Mouse (Mus musculus): ENCODE data around the gene Dnah2. TPM values are rescaled to one million over a fixed set of nuclear protein-coding genes. Genes with fewer than 3 reads are reported as not detected.

Gene Dnah2
- polyA plus RNA-seq, 1 experiment from 2014 or later = 2.4 TPM

DNA sequence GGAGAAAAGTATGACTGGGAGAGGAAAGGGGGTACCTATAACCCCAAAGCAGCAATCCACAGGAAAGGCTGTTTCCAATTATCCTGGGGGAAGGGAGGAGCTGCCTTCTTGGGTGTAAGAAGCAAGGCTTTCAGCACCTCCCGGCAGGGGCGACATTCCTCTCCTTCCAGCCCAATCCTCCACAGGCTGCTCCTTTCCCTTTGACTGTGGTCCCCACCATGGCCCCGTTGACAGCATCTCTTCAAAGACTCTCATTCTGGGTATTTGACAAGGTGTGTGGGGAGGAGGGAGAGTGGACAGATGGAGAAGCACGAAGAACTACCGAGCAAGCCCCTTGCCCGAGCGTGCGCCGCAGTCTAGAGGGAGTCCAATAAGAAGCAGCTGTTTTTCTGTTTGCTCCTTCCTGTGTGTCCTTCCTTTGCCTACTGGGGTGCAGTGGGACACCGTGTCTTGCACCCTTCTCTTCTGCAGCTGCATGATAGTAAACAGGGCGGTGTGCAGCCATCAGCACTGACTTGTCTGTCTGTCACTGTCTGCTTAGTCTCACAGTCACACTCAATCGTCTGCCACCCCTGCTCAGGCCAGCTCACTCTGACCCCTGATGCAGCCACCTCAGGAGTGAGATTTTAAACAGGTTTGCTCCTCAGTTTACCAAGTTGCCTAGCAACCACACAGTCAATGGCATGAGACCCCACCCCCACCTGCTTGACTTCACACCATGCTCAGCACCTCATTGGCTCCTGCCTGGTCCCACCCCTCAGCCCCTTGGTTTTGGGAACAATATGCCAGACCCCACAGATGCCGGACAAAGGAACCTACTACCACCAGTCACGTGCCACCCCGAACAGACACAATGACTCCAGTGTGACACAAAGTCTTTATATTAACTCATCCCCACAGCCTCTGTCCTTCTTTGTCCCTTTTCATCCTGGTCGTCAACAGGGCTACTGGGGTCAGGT, 12.3 kb upstream of the Dnah2 start:
- 11% methylated on average over 16 of the region's 16 CpGs for WGBS
- Histone ChIP-seq H3K9ac (peak overlapping the region; percentile 91; the same call in 1 of the 2 replicates), H3K36me3 (peaks cover 31% of the 10 kb centered on the region), H3K4me3 (peak overlapping the region; percentile 81), H3K9me3 (no peaks in the 10 kb centered on the region), H3K4me2 (replicated peaks) (peak overlapping the region; percentile 82), H3K4me1 (peaks cover 59% of the 10 kb centered on the region), H3K27ac (peak overlapping the region; percentile 94), H3K27me3 (no peaks in the 10 kb centered on the region)
- ATAC-seq (ENCODE audit: insufficient number of reproducible peaks, insufficient read depth, low FRiP score, low TSS enrichment) = peak; percentile 50

- Histone ChIP-seq H3K9ac (peak within 1 kb of the TSS; percentile 91), H3K27me3 (no peaks in the 10 kb centered on the region), H3K4me2 (replicated peaks) (peak within 1 kb of the TSS; percentile 82), H3K36me3 (peaks cover 37% of the 10 kb centered on the region), H3K9me3 (no peaks in the 10 kb centered on the region), H3K4me3 (peak within 1 kb of the TSS; percentile 81), H3K4me1 (peaks cover 59% of the 10 kb centered on the region), H3K27ac (peak within 1 kb of the TSS; percentile 94)
- ATAC-seq (ENCODE audit: insufficient number of reproducible peaks, insufficient read depth, low FRiP score, low TSS enrichment) = peak; percentile 59
- WGBS = 1% methylated on average over 57 of the region's 59 CpGs
These were observed 11.2 kb upstream of the Dnah2 start, which contains the start of gene Efnb3 for GRCm38 (mm10) chr11:69559851-69560765. Gene Efnb3 (minus strand): TSS chr11:69560205.

GRCm38 (mm10) chr11:69559183-69559582, 10.3 kb upstream of the Dnah2 start:
- H3K9me3 ChIP-seq = no peaks in the 10 kb centered on the region
- H3K36me3 ChIP-seq = peaks cover 41% of the 10 kb centered on the region
- H3K27ac ChIP-seq = peak overlapping the region; percentile 94; the same call in 1 of the 2 replicates
- peaks cover 60% of the 10 kb centered on the region for H3K4me1 ChIP-seq
- 11% methylated on average over 5 of the region's 5 CpGs for WGBS
- H3K9ac ChIP-seq = peak overlapping the region; percentile 91
- no peaks in the 10 kb centered on the region for H3K27me3 ChIP-seq
- peak overlapping the region; percentile 81 for H3K4me3 ChIP-seq
- ATAC-seq (ENCODE audit: insufficient number of reproducible peaks, insufficient read depth, low FRiP score, low TSS enrichment) = no peak
- H3K4me2 ChIP-seq (replicated peaks) = peak overlapping the region; percentile 82

GRCm38 (mm10) chr11:69558756-69559155, 9.8 kb upstream of the Dnah2 start:
- WGBS = 30% methylated on average over 6 of the region's 6 CpGs
- no peaks in the 10 kb centered on the region for H3K9me3 ChIP-seq
- peak overlapping the region; percentile 82 for H3K4me2 ChIP-seq (replicated peaks)
- H3K4me1 ChIP-seq = peaks cover 58% of the 10 kb centered on the region
- H3K36me3 ChIP-seq = peaks cover 42% of the 10 kb centered on the region
- H3K4me3 ChIP-seq = peak overlapping the region; percentile 81
- peak overlapping the region; percentile 91 for H3K9ac ChIP-seq
- H3K27me3 ChIP-seq = no peaks in the 10 kb centered on the region
- H3K27ac ChIP-seq = no peak overlapping the region
- no peak for ATAC-seq (ENCODE audit: insufficient number of reproducible peaks, insufficient read depth, low FRiP score, low TSS enrichment)

- Histone ChIP-seq H3K9ac (no peak overlapping the region), H3K27ac (no peak overlapping the region), H3K4me1 (peaks cover 61% of the 10 kb centered on the region), H3K4me2 (replicated peaks) (peak overlapping the region; percentile 82), H3K27me3 (no peaks in the 10 kb centered on the region), H3K36me3 (peaks cover 32% of the 10 kb centered on the region), H3K4me3 (peak overlapping the region; percentile 18), H3K9me3 (no peaks in the 10 kb centered on the region)
- no peak for ATAC-seq (ENCODE audit: insufficient number of reproducible peaks, insufficient read depth, low FRiP score, low TSS enrichment)
- 32% methylated on average over 14 of the region's 14 CpGs for WGBS
These were observed 8.6 kb upstream of the Dnah2 start for GRCm38 (mm10) chr11:69557381-69557958.

DNA sequence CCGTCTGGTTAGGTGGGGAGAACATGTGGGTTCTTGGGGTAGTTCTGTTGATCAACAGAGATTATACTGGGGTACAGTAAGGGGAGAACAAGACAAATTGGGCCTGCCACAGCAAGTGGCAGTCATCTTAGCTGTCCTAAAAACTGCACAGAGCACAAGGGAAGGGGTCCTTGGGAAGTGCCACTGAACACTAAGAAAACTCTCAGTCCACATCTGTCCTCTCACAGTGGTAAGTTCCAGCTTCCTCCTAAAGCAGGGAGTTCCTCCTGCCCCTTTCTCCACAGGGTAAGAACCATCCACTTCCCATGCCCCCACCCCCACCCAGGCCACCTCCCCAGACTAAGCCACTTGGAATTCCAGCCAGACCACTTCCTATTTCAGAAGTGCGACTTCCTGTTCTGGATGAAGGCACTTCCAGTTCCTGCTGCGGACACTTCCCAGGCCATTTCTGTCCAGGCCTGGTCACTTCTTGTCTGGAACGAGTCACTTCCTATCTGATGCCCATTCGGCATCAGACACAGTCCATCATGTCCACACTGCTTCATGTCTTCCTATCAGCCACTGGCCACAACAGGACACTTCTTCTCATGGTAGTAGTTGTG, 5.7 kb upstream of the Dnah2 start:
- no peak overlapping the region for H3K4me3 ChIP-seq
- no peak overlapping the region for H3K4me2 ChIP-seq (replicated peaks)
- no peak overlapping the region for H3K27ac ChIP-seq
- H3K4me1 ChIP-seq = peaks cover 41% of the 10 kb centered on the region
- no peak overlapping the region for H3K9ac ChIP-seq
- WGBS = 80% methylated on average over 5 of the region's 5 CpGs
- no peaks in the 10 kb centered on the region for H3K9me3 ChIP-seq
- no peak for ATAC-seq (ENCODE audit: insufficient number of reproducible peaks, insufficient read depth, low FRiP score, low TSS enrichment)
- peaks cover 24% of the 10 kb centered on the region for H3K36me3 ChIP-seq
- H3K27me3 ChIP-seq = 0 out of 2 replicates have a peak, but pooled peaks cover under 1% of the 10 kb centered on the region

- no peak for ATAC-seq (ENCODE audit: insufficient number of reproducible peaks, insufficient read depth, low FRiP score, low TSS enrichment)
- peaks cover 44% of the 10 kb centered on the region for H3K4me1 ChIP-seq
- no peaks in the 10 kb centered on the region for H3K9me3 ChIP-seq
- H3K4me3 ChIP-seq = no peak overlapping the region
- H3K27ac ChIP-seq = no peak overlapping the region; the same call in 1 of the 2 replicates
- peaks cover 10% of the 10 kb centered on the region for H3K27me3 ChIP-seq
- no peak overlapping the region for H3K9ac ChIP-seq
- peaks cover 24% of the 10 kb centered on the region for H3K36me3 ChIP-seq
- no peak overlapping the region; the same call in 1 of the 2 replicates for H3K4me2 ChIP-seq (replicated peaks)
- 4% methylated on average over 2 of the region's 2 CpGs for WGBS
These were observed 4.4 kb upstream of the Dnah2 start for GRCm38 (mm10) chr11:69553341-69553721.

DNA sequence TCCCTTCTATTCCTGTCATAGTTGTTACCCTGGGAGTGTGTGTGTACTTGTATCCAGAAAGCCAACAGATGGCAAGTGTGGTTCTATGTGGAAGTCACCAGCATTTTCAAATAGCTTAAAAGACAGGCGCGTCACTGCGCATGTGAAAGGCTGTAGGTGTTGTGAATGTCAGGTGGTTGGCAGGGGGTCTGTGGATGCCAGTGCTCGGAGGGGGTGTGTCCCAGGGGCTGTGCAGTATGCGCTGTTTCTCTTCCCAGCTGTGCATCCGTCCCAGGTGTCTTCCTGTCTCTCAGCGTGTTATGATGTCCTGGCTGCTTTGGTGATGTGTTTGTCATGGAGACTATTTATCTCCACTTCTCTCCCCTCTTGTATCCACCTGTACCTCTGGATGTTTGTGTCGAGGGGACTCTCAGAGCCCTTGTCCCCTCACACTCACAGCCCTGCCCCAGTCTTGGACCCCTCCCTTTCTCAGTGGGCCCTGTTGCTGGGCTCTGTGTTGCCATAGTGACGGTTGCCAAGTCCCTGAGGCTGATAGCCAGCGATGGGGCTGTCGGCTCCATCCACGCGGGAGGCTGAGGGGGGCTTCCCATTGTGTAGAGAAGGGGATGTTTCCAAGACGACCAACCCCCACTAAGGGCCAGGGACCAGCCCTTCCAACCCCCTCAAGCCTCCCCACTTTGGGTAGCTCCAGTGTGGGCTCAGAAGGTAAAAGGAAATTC, 3.9 kb upstream of the Dnah2 start:
- Histone ChIP-seq H3K27ac (no peak overlapping the region; the same call in 1 of the 2 replicates), H3K4me1 (peaks cover 40% of the 10 kb centered on the region), H3K4me2 (replicated peaks) (no peak overlapping the region; the same call in 1 of the 2 replicates), H3K9me3 (no peaks in the 10 kb centered on the region), H3K4me3 (no peak overlapping the region), H3K27me3 (peaks cover 10% of the 10 kb centered on the region), H3K9ac (no peak overlapping the region), H3K36me3 (peaks cover 24% of the 10 kb centered on the region)
- peak; percentile 38; the same call in 1 of the 2 replicates for ATAC-seq (ENCODE audit: insufficient number of reproducible peaks, insufficient read depth, low FRiP score, low TSS enrichment)
- 20% methylated on average over 14 of the region's 14 CpGs for WGBS

- peaks cover 35% of the 10 kb centered on the region for H3K4me1 ChIP-seq
- no peak for ATAC-seq (ENCODE audit: insufficient number of reproducible peaks, insufficient read depth, low FRiP score, low TSS enrichment)
These were observed 2.4 kb upstream of the Dnah2 start for GRCm38 (mm10) chr11:69551310-69551709.

GRCm38 (mm10) chr11:69547071-69547470, 1.8 kb downstream of the Dnah2 start:
- H3K4me3 ChIP-seq = peak overlapping the region; percentile 43
- H3K27ac ChIP-seq = peak overlapping the region; percentile 93
- no peaks in the 10 kb centered on the region for H3K9me3 ChIP-seq
- H3K36me3 ChIP-seq = no peaks in the 10 kb centered on the region
- ATAC-seq (ENCODE audit: insufficient number of reproducible peaks, insufficient read depth, low FRiP score, low TSS enrichment) = peak; percentile 11; the same call in 1 of the 2 replicates
- H3K9ac ChIP-seq = peak overlapping the region; percentile 54
- 4% methylated on average over 15 of the region's 15 CpGs for WGBS
- H3K4me1 ChIP-seq = peaks cover 25% of the 10 kb centered on the region
- peaks cover 10% of the 10 kb centered on the region for H3K27me3 ChIP-seq
- H3K4me2 ChIP-seq (replicated peaks) = peak overlapping the region; percentile 79

More at GRCm38 (mm10) chr11:69551310-69551709, 2.4 kb upstream of the Dnah2 start:
- H3K9me3 ChIP-seq = no peaks in the 10 kb centered on the region
- no peak overlapping the region for H3K9ac ChIP-seq
- no peak overlapping the region for H3K4me2 ChIP-seq (replicated peaks)
- WGBS = 62% methylated on average over 4 of the region's 4 CpGs
- peaks cover 21% of the 10 kb centered on the region for H3K36me3 ChIP-seq
- no peak overlapping the region for H3K27ac ChIP-seq
- H3K27me3 ChIP-seq = peaks cover 10% of the 10 kb centered on the region
- H3K4me3 ChIP-seq = no peak overlapping the region
